Mouse (Mus musculus): ENCODE measurements around the gene Kcne3. TPM values are rescaled to one million over a fixed set of nuclear protein-coding genes. Genes with fewer than 3 reads are reported as not detected.

The Kcne3 gene
- polyA plus RNA-seq, 1 experiment from 2014 or later, result 1.8 TPM

- WGBS (ENCODE audit: insufficient replicate concordance), result 46% methylated on average over 6 of the region's 6 CpGs
- no peak for ATAC-seq (ENCODE audit: insufficient read depth)
- Histone ChIP-seq H3K4me1 (replicated peaks) (no peaks in the 10 kb centered on the region), H3K36me3 (replicated peaks) (no peaks in the 10 kb centered on the region), H3K9me3 (replicated peaks) (no peaks in the 10 kb centered on the region), H3K4me3 (replicated peaks) (no peak overlapping the region), H3K4me2 (no peak overlapping the region), H3K9ac (no peak overlapping the region), H3K27me3 (peaks cover 22% of the 10 kb centered on the region), H3K27ac (replicated peaks) (no peak overlapping the region)
These were observed 38.9 kb downstream of the Kcne3 start for GRCm38 (mm10) chr7:100215116-100215732.

GRCm38 (mm10) chr7:100215976-100216375 is 39.7 kb downstream of the Kcne3 start:
- ATAC-seq (ENCODE audit: insufficient read depth), result no peak
- no peaks in the 10 kb centered on the region for H3K36me3 ChIP-seq (replicated peaks)
- H3K4me3 ChIP-seq (replicated peaks), result no peak overlapping the region
- 36% methylated on average over 10 of the region's 10 CpGs for WGBS (ENCODE audit: insufficient replicate concordance)
- H3K9me3 ChIP-seq (replicated peaks), result no peaks in the 10 kb centered on the region
- H3K4me2 ChIP-seq, result no peak overlapping the region
- peaks cover 22% of the 10 kb centered on the region for H3K27me3 ChIP-seq
- no peaks in the 10 kb centered on the region for H3K4me1 ChIP-seq (replicated peaks)
- H3K9ac ChIP-seq, result no peak overlapping the region
- H3K27ac ChIP-seq (replicated peaks), result no peak overlapping the region

- no peaks in the 10 kb centered on the region for H3K4me1 ChIP-seq (replicated peaks)
- no peaks in the 10 kb centered on the region for H3K9me3 ChIP-seq (replicated peaks)
- ATAC-seq (ENCODE audit: insufficient read depth), result no peak
- H3K27me3 ChIP-seq, result peaks cover 22% of the 10 kb centered on the region
- H3K4me3 ChIP-seq (replicated peaks), result no peak overlapping the region
- no peak overlapping the region for H3K27ac ChIP-seq (replicated peaks)
- H3K9ac ChIP-seq, result no peak overlapping the region
- no peaks in the 10 kb centered on the region for H3K36me3 ChIP-seq (replicated peaks)
- H3K4me2 ChIP-seq, result no peak overlapping the region
- 60% methylated on average over 9 of the region's 9 CpGs for WGBS (ENCODE audit: insufficient replicate concordance)
These were observed 40.6 kb downstream of the Kcne3 start for GRCm38 (mm10) chr7:100216601-100217565.

- Histone ChIP-seq H3K9me3 (replicated peaks) (no peaks in the 10 kb centered on the region), H3K4me2 (peak within 1 kb of the TSS; percentile 97), H3K27me3 (no peaks in the 10 kb centered on the region; the same call in 1 of the 2 replicates), H3K27ac (replicated peaks) (peak within 1 kb of the TSS; percentile 98), H3K9ac (peak within 1 kb of the TSS; percentile 86), H3K4me1 (replicated peaks) (peaks cover 23% of the 10 kb centered on the region), H3K36me3 (replicated peaks) (no peaks in the 10 kb centered on the region), H3K4me3 (replicated peaks) (peak within 1 kb of the TSS; percentile 81)
- WGBS (ENCODE audit: insufficient replicate concordance), result under 1% methylated on average over 69 of the region's 72 CpGs
- ATAC-seq (ENCODE audit: insufficient read depth), result peak; percentile 98
These were observed 51.0 kb downstream of the Kcne3 start, which contains the start of gene Pgm2l1 for GRCm38 (mm10) chr7:100227158-100227875. Gene Pgm2l1, plus strand, starts transcription at chr7:100227394.

GRCm38 (mm10) chr7:100227896-100228525 is 51.7 kb downstream of the Kcne3 start:
- Histone ChIP-seq H3K36me3 (replicated peaks) (no peaks in the 10 kb centered on the region), H3K9ac (peak overlapping the region; percentile 86), H3K4me1 (replicated peaks) (peaks cover 26% of the 10 kb centered on the region), H3K27ac (replicated peaks) (peak overlapping the region; percentile 98), H3K4me2 (peak overlapping the region; percentile 97), H3K4me3 (replicated peaks) (peak overlapping the region; percentile 81), H3K9me3 (replicated peaks) (no peaks in the 10 kb centered on the region), H3K27me3 (no peaks in the 10 kb centered on the region)
- WGBS (ENCODE audit: insufficient replicate concordance), result 3% methylated on average over 23 of the region's 23 CpGs
- ATAC-seq (ENCODE audit: insufficient read depth), result peak; percentile 49

- no peaks in the 10 kb centered on the region for H3K36me3 ChIP-seq (replicated peaks)
- ATAC-seq (ENCODE audit: insufficient read depth), result no peak
- 21% methylated on average over 3 of the region's 3 CpGs for WGBS (ENCODE audit: insufficient replicate concordance)
- peak overlapping the region; percentile 81; the same call in 1 of the 2 replicates for H3K4me3 ChIP-seq (replicated peaks)
- no peak overlapping the region; the same call in 1 of the 2 replicates for H3K9ac ChIP-seq
- no peak overlapping the region; the same call in 1 of the 2 replicates for H3K27ac ChIP-seq (replicated peaks)
- peak overlapping the region; percentile 97 for H3K4me2 ChIP-seq
- no peaks in the 10 kb centered on the region for H3K27me3 ChIP-seq
- H3K9me3 ChIP-seq (replicated peaks), result no peaks in the 10 kb centered on the region
- H3K4me1 ChIP-seq (replicated peaks), result peaks cover 31% of the 10 kb centered on the region
These were observed 52.7 kb downstream of the Kcne3 start for GRCm38 (mm10) chr7:100228957-100229356.

- no peaks in the 10 kb centered on the region for H3K36me3 ChIP-seq (replicated peaks)
- H3K4me1 ChIP-seq (replicated peaks), result peaks cover 37% of the 10 kb centered on the region
- 85% methylated on average over 1 of the region's 1 CpGs for WGBS (ENCODE audit: insufficient replicate concordance)
- H3K9ac ChIP-seq, result no peak overlapping the region
- H3K27ac ChIP-seq (replicated peaks), result no peak overlapping the region
- no peak for ATAC-seq (ENCODE audit: insufficient read depth)
- no peak overlapping the region for H3K4me3 ChIP-seq (replicated peaks)
- no peaks in the 10 kb centered on the region for H3K9me3 ChIP-seq (replicated peaks)
- no peak overlapping the region for H3K4me2 ChIP-seq
- no peaks in the 10 kb centered on the region for H3K27me3 ChIP-seq
These were observed 54.3 kb downstream of the Kcne3 start for GRCm38 (mm10) chr7:100230646-100231045.

- no peaks in the 10 kb centered on the region for H3K36me3 ChIP-seq (replicated peaks)
- H3K4me2 ChIP-seq, result no peak overlapping the region
- H3K27ac ChIP-seq (replicated peaks), result no peak overlapping the region
- no peak overlapping the region for H3K9ac ChIP-seq
- no peak for ATAC-seq (ENCODE audit: insufficient read depth)
- no peak overlapping the region for H3K4me3 ChIP-seq (replicated peaks)
- H3K4me1 ChIP-seq (replicated peaks), result peaks cover 34% of the 10 kb centered on the region
- H3K27me3 ChIP-seq, result no peaks in the 10 kb centered on the region
- H3K9me3 ChIP-seq (replicated peaks), result no peaks in the 10 kb centered on the region
- 69% methylated on average over 1 of the region's 1 CpGs for WGBS (ENCODE audit: insufficient replicate concordance)
These were observed 55.4 kb downstream of the Kcne3 start for GRCm38 (mm10) chr7:100231661-100232060.

- H3K27me3 ChIP-seq, result no peaks in the 10 kb centered on the region
- H3K4me1 ChIP-seq (replicated peaks), result peaks cover 20% of the 10 kb centered on the region
- H3K4me3 ChIP-seq (replicated peaks), result no peak overlapping the region
- H3K9ac ChIP-seq, result no peak overlapping the region
- ATAC-seq (ENCODE audit: insufficient read depth), result 0 out of 2 replicates have a peak, but pooled peaks have one; percentile 15
- peak overlapping the region; percentile 25; the same call in 1 of the 2 replicates for H3K4me2 ChIP-seq
- H3K36me3 ChIP-seq (replicated peaks), result no peaks in the 10 kb centered on the region
- H3K27ac ChIP-seq (replicated peaks), result peak overlapping the region; percentile 65
- H3K9me3 ChIP-seq (replicated peaks), result no peaks in the 10 kb centered on the region
These were observed 57.4 kb downstream of the Kcne3 start for GRCm38 (mm10) chr7:100233681-100234080.

Data from liver, embryonic 15.5 days (tissue).